Mouse (Mus musculus): ENCODE data around the gene Mvb12a. TPM values are rescaled to one million over a fixed set of nuclear protein-coding genes. Genes with fewer than 3 reads are reported as not detected.
A peak's percentile ranks its signal among the peaks of the same experiment; 100 is the strongest.

Mvb12a gene
- total RNA-seq, 2 experiments from 2014 or later, result 22.5 to 24.8 TPM

DNA sequence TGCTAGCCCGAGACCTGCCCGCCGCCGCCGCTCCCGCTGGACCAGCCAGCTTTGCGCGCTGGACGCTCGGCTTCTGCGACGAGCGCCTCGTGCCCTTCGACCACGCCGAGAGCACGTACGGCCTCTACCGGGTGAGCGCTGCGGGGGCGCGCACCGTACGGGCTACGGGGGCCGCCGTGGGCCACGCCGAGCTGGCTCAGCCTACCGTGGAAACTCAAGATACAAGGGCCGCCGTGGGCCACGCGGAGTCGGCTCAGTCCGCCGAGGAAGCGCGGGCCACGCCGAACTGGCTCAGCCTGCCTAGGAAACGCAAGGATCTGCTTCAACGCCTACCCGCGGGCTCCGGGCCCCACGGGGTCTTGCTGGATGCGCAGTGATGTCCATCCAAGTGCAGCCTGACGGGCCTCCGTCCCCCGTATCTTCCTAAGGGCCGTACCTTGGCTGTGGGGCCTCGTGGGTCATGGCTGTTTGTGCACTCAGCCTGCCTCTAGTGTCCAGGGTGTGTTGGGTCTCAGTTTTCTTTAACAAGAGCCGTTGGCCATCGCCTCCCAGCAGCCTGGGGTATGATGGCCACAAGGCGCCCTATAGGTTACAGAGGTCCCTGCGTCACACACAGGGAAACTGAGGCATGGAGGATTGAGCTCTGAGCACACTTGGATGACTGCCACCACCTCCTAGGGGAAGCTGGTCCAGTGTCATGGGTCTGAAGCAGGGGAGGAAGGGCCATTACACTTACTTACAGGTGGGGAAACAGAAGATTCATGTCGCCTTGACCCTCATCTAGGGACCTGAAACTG lies 49.9 kb downstream of the Mvb12a start:
- DNase-seq (ENCODE audit: low spot score), result peak; percentile 80

- DNase-seq (ENCODE audit: low spot score), result no peak
Observed at GRCm38 (mm10) chr8:71593556-71594323, 51.0 kb downstream of the Mvb12a start.

DNA sequence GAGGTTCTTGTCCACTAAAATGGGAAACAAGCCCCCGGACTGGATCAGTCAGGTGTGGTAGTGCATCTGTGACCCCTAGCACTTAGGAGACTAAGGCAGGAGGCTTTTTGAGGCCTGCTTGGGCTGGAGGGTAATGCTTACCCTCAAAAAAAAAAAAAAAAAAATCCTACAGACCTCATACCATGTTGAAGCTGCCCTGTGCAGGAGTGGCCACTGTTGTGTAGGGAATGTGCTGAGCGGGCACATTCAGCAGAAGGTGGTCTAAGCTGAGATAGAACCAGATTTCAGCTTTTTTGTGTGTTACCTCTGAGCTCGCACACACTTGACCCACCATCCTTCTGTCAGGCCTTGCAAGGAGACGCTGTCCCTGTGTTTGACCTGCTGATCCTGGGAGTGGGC lies 51.6 kb downstream of the Mvb12a start:
- DNase-seq (ENCODE audit: low spot score), result no peak

DNA sequence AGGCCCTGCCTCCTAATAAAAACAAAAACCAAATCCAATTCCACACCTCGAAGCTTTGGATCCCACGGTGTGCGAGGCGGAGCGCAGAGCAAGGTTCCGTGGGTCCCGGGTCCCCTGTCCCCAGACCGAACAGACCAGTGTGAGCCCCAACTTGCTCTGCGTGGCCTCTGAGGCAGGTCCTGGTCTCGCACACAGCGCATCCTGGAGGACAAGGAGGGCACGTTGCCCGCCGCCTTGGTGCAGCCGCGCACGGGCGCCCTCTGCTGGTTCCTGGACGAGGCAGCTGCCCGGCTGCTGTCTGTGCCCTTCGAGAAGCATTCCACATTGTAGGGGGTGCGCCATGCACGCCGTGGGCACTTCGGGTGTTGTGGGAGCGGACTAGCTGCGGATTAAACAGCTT lies 53.1 kb downstream of the Mvb12a start:
- peak; percentile 86 for DNase-seq (ENCODE audit: low spot score)

DNA sequence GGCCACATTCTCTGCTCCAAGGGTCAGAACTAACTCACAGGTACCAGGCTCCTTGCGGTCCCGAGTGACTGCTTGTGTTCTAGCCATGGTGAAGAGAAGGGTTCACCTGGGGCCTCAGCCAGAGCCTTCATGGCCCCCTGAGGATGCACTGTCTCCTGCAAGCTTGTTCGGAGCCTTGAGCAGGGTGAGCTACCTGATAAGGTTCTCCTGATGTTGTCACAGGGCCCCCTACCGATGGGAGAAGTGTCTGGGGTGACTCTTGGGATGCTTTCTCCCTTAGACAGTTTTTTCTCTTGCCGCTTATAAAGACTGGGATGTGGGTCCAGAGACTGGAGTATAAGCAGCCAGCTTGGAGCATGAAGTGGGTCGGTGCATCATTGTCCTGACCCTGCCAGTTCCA lies 53.7 kb downstream of the Mvb12a start:
- DNase-seq (ENCODE audit: low spot score), result no peak

GRCm38 (mm10) chr8:71596798-71597197 lies 54.1 kb downstream of the Mvb12a start:
- DNase-seq (ENCODE audit: low spot score), result no peak

GRCm38 (mm10) chr8:71597451-71597850 lies 54.7 kb downstream of the Mvb12a start, which contains the start of gene Fam129c:
Gene Fam129c (plus strand): TSS chr8:71597648.
- DNase-seq (ENCODE audit: low spot score), result no peak

Other genes starting within 250 kb of the Mvb12a start
- gene Use1, start 176.1 kb upstream of the Mvb12a start, total RNA-seq (2021), result 100 to 1,000 TPM; 100 to 109 TPM
- gene Ocel1, start 171.6 kb upstream of the Mvb12a start, total RNA-seq (2021), result 1 to 10 TPM; 6.1 to 6.2 TPM
- 10 to 100 TPM; 20.8 to 22.4 TPM for gene Nr2f6, start 161.0 kb upstream of the Mvb12a start, total RNA-seq (2021)
- 1 to 10 TPM; 4.7 to 6.9 TPM for gene Ushbp1, start 147.1 kb upstream of the Mvb12a start, total RNA-seq (2021)
- gene Babam1, start 146.1 kb upstream of the Mvb12a start, total RNA-seq (2021), result 10 to 100 TPM; 63.4 to 71.9 TPM
- not detected for gene Ankle1, start 136.9 kb upstream of the Mvb12a start, total RNA-seq (2021)
- gene Abhd8, start 79.3 kb upstream of the Mvb12a start, total RNA-seq (2021), result 10 to 100 TPM; 22.4 to 28.0 TPM
- gene Mrpl34, start 78.0 kb upstream of the Mvb12a start, total RNA-seq (2021), result 10 to 100 TPM; 65.5 to 71.4 TPM
- gene Dda1, start 73.7 kb upstream of the Mvb12a start, total RNA-seq (2021), result 10 to 100 TPM; 28.4 to 31.7 TPM
- 10 to 100 TPM; 14.6 to 16.0 TPM for gene Ano8, start 57.0 kb upstream of the Mvb12a start, total RNA-seq (2021)
- gene Gtpbp3, start 54.8 kb upstream of the Mvb12a start, total RNA-seq (2021), result 10 to 100 TPM; 10.0 to 10.5 TPM
- gene Plvap, start 31.2 kb upstream of the Mvb12a start, total RNA-seq (2021), result 10 to 100 TPM; 11.1 to 12.0 TPM
- gene Ccdc194, start 17.2 kb upstream of the Mvb12a start, total RNA-seq (2021), result not detected
- 1 to 10 TPM; 5.9 to 8.2 TPM for gene Bst2, start 5.5 kb upstream of the Mvb12a start, total RNA-seq (2021)
- gene Tmem221, start 15.9 kb downstream of the Mvb12a start, total RNA-seq (2021), result not detected
- gene Nxnl1, start 23.7 kb downstream of the Mvb12a start, total RNA-seq (2021), result not detected
- gene Slc27a1, start 26.0 kb downstream of the Mvb12a start, total RNA-seq (2021), result 10 to 100 TPM; 78.7 to 93.8 TPM
- gene Pgls, start 49.3 kb downstream of the Mvb12a start, total RNA-seq (2021), result 10 to 100 TPM; 23.2 to 23.7 TPM
- 1 to 10 TPM in 1 of 2 experiments, under 1 TPM in 1; 0.57 to 1.3 TPM for gene Fam129c, start 54.7 kb downstream of the Mvb12a start, total RNA-seq (2021)
- gene Colgalt1, start 68.1 kb downstream of the Mvb12a start, total RNA-seq (2021), result 10 to 100 TPM; 37.3 to 37.4 TPM
- gene Unc13a, start 128.8 kb downstream of the Mvb12a start, total RNA-seq (2021), result not detected
- 1 to 10 TPM; 1.4 to 2.2 TPM for gene Jak3, start 133.4 kb downstream of the Mvb12a start, total RNA-seq (2021)
- under 1 TPM; 0.78 TPM for gene Insl3, start 146.3 kb downstream of the Mvb12a start, total RNA-seq (2021)
- gene B3gnt3, start 158.9 kb downstream of the Mvb12a start, total RNA-seq (2021), result 1 to 10 TPM; 1.7 to 2.4 TPM
- not detected for gene Fcho1, start 182.8 kb downstream of the Mvb12a start, total RNA-seq (2021)

Data from gastrocnemius, adult 18-20 months (tissue).